ENCODE assay signal across 17 mouse cellular contexts in genomic region chr2:7255386-7255785, GRCm38 (mm10).
DNase-seq lines count a peak whose midpoint lies in the region; TF ChIP-seq lines count a peak whose summit lies in the region.
"Had no signal": no experiment of that assay in that cellular context is flagged by ENCODE, and none has a peak within 500 bp of the region (broad histone marks: within the 10 kb centered on the region; RNA-seq: fewer than 3 reads in every experiment).

No protein-coding gene starts in this region.

- peak overlapping the region; percentile 85 for H3K27ac ChIP-seq in layer of hippocampus, adult 2 months
- H3K27ac ChIP-seq: embryonic facial prominence, embryonic 10.5 days; embryonic facial prominence, embryonic 12.5 days; forebrain, embryonic 13.5 days; forebrain, embryonic 15.5 days had no signal

- TF ChIP-seq CTCF in layer of hippocampus, adult 2 months (conservative IDR thresholded peaks at IDR 0.05) = no peak

- no peak for DNase-seq in layer of hippocampus, adult 2 months (ENCODE audit: low spot score in 2 of 2)
- DNase-seq in layer of hippocampus, adult 18-20 months (ENCODE audit: low spot score in 2 of 2) = no peak
- DNase-seq in brain, adult 2 months (ENCODE audit: low read depth, low spot score) = peak; percentile 67
- DNase-seq in telencephalon, adult 2 months (ENCODE audit: low read depth, low spot score) = peak; percentile 79
- DNase-seq in heart, postnatal 10 days = no peak
- DNase-seq: adrenal gland, adult 2 months; adrenal gland, postnatal 10 days; adrenal gland, postnatal 25 days; cerebellum, adult 11-12 months; cerebellum, adult 2 months; cerebellum, adult 9-10 months; cerebellum, postnatal 10 days; cerebellum, postnatal 25 days had no signal

- intact Hi-C loops in heart, postnatal 10 days (cut with DNase I) = no loop called here

- no peak overlapping the region for H3K4me3 ChIP-seq in layer of hippocampus, adult 2 months
- H3K4me3 ChIP-seq: embryonic facial prominence, embryonic 10.5 days; embryonic facial prominence, embryonic 12.5 days; forebrain, embryonic 13.5 days; forebrain, embryonic 15.5 days had no signal

Comparison
In these comparisons a context has a peak if more than half of its experiments do, and no peak if none do; other contexts are left out.
1. DNase-seq: peak in brain, adult 2 months (single experiment) and telencephalon, adult 2 months (single experiment); none in layer of hippocampus, adult 2 months (0 of 2), layer of hippocampus, adult 18-20 months (0 of 2) and heart, postnatal 10 days (0 of 2).